ENCODE assay signal across 8 mouse cellular contexts in genomic region chr17:44351499-44352117, GRCm38 (mm10).
DNase-seq lines count a peak whose midpoint lies in the region; ATAC-seq lines count a peak whose summit lies in the region.

No protein-coding gene starts in this region.

- no peaks in the 10 kb centered on the region for H3K79me2 ChIP-seq in macrophage (ENCODE audit: inconsistent target)

- 26% methylated on average over 13 of the region's 13 CpGs for WGBS in forebrain, embryonic 12.5 days
- WGBS in macrophage (ENCODE audit: missing documents) = 69% methylated on average over 13 of the region's 13 CpGs

- peaks cover 9% of the 10 kb centered on the region for H3K4me1 ChIP-seq in forebrain, embryonic 12.5 days

- H3K4me3 ChIP-seq in forebrain, embryonic 12.5 days (replicated peaks) = no peak overlapping the region
- H3K4me3 ChIP-seq in macrophage (ENCODE audit: inconsistent target) = no peak overlapping the region

- H3K36me3 ChIP-seq in forebrain, embryonic 12.5 days (replicated peaks) = no peaks in the 10 kb centered on the region
- no peaks in the 10 kb centered on the region for H3K36me3 ChIP-seq in macrophage (ENCODE audit: inconsistent target)

- peaks cover 44% of the 10 kb centered on the region for H3K27me3 ChIP-seq in forebrain, embryonic 12.5 days

- peak overlapping the region; percentile 10; the same call in 1 of the 2 replicates for H3K4me2 ChIP-seq in forebrain, embryonic 12.5 days

- no peak overlapping the region for H3K27ac ChIP-seq in forebrain, embryonic 12.5 days
- peak overlapping the region; percentile 28; the same call in 1 of the 2 replicates for H3K27ac ChIP-seq in macrophage

- DNase-seq in kidney, adult 9 months = peak; percentile 49
- no peak for DNase-seq in kidney, postnatal 10 days
- peak; percentile 92 for DNase-seq in retina, postnatal 1 day
- DNase-seq in MN1 (ENCODE audit: low spot score) = no peak
- DNase-seq in heart, adult 9 months (ENCODE audit: low spot score in 2 of 2) = no peak
- no peak for DNase-seq in adrenal gland, postnatal 14 days

- H3K9ac ChIP-seq in forebrain, embryonic 12.5 days = no peak overlapping the region

- H3K9me3 ChIP-seq in forebrain, embryonic 12.5 days = no peaks in the 10 kb centered on the region

- peak; percentile 90 for ATAC-seq in forebrain, embryonic 12.5 days (ENCODE audit: low FRiP score)

Comparison
In these comparisons a context has a peak if more than half of its experiments do, and no peak if none do; other contexts are left out.
1. DNase-seq: peak in kidney, adult 9 months (single experiment) and retina, postnatal 1 day (single experiment); none in kidney, postnatal 10 days (single experiment), MN1 (single experiment), heart, adult 9 months (0 of 2) and adrenal gland, postnatal 14 days (single experiment).